Mouse (Mus musculus): ENCODE data around the gene Zfp658.
A peak's percentile ranks its signal among the peaks of the same experiment; 100 is the strongest.

The Zfp658 gene

DNA sequence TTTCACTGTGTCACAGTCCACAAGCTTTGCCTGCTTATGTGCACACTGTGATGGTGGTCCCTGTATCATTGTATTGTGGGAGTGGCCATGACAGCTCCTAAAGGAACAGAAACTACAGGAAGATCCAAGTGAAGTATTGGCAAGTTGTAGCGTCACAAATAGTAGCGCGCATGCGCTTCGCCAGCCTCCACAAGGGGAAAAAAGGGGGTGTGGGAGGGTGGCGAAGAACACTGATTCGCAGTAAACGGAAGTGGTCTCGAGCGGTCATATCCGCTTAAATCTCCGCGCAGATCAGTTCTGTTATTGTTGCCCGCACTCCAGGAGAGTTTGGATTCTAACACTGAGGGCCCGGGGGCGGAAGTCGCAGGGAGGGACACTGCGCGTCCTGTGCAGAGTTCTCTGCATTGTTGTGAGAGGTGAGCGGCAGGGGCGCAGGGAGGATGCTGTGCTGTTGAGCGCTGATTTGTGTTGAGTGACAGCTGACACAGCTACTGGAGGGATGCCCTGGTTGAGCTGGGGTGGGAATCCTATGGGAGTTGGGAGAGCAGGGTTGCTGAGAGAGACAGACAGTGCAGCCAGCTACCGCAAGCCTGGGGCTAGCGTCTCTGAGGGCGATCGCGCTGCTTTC, at the start of gene Zfp658:
Zfp658 (plus strand) TSS at position 251 of the 628 bp plus-strand sequence.
- peak; percentile 86 to 91 for DNase-seq

DNA sequence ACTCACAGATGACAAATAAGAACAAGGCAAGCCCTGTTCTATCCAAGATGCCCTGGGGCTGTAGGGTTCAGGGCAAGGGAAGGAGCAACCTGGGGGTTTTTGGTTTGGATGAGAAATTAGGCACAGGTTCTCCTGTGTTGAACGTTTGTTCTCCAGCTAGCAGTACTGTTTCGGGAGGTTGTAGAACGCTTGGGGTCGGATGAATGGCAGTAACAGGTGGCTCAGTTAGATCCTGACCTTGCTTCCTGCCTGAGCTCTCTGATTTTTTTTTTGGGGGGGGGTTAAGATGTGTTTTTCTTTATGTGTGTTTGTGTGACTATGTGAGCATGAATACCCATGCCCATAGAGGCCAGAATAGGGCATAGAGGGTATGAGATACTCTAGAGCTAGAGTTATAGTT, 49.5 kb upstream of the Zfp658 start:
- DNase-seq: no peak

DNA sequence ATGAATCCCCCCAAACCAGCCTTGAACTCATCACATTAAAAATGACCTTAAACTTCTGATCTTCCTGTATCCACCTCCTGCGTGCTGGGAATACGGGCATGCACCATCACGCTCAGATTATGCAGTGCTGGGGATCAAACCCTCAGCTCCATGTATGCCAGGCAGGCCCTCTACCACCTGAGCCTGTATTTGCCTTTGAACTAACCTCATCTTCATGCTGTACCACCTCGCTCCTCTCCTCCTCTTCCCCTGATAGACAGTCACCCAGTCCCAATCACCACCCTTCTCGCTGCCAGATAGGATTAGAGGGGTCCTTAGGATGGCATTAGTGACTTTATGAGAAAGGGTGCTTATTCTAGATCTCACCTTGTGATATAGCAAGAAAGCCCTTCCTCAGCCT, 47.0 kb upstream of the Zfp658 start:
- no peak for DNase-seq

DNA sequence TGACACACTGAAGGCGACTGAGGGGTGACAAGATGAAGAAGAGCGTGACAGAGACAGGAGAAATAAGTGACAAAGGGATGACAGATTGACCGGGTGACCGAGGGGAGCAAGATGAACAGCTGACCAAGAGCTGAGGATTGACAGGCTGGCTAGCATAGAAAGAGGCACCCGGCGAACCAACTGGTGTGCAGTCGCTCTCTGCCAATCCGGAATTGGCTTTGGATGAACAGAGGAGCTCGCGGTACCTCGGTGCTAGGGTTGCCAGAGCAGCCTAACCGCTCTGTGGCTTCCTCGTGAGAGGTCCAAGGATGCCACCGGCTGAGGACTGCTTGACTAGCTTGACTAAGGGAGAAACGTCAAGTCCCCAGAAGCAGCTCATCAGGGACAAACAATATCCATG, 43.7 kb upstream of the Zfp658 start:
- no peak for DNase-seq

DNA sequence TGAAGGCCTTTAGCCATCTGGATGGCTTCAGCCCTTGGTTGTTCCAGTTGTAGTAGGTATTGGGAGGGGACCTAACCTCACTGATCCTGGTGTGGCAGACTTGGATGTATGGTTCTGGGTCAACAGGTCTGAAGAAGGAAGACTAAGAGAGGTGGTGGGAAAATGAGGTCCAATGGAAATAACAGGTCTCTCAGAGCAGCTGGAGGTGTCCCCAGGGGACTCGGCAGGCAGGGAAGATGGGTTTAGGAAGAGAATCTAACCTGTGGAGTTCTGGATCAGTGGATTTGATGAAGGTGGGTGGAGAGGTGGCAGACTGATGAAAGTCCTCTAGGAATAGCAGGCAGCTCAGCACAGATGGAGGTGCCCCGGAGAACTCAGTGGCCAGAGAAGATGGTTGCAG, 39.3 kb upstream of the Zfp658 start:
- DNase-seq: no peak

DNA sequence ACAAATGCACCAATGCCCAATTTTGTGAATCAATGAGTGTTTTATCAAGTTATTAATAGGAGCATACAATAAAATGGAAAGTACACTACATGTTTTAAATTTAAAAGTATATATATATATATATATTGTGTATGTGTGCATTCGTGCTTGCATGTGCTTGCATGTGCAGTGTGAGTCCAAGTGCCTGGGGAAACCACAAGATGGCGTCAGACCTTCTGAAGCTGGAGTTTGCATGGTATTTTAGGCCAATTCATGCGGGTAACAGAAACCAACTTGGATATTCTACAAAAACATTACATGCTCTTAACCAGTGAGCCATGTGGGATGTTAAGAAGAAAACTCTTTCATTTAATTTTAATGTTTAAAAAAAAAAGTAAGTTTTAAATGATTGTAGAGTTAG, 36.7 kb upstream of the Zfp658 start:
- DNase-seq: no peak

DNA sequence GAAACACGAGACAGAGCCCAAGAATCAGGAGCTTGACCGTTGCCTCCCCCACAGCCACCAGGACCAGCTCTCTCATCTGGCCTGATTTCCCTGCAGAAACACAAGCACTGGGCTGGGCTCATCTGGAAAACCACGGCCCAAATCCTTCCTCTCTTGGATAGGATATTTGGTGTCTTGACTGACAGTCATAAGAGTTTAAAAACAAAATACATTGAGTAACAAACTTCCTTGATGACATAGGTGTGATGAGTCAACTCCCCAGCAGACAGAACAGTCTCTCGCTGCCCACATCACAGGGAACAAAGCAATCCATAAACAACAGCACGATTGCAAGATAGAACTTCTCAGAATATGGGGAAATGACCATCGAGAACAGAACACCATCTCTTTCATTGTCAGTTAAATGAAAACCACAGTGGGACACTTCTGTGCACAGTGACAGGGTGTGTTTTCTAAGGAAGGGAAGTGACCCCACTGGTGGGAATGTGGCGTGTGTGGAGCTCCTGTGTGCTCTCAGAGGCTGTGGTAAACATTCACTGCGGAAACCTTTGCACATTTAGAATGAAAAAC, 31.8 kb upstream of the Zfp658 start:
- DNase-seq: peak; percentile 8 to 23

DNA sequence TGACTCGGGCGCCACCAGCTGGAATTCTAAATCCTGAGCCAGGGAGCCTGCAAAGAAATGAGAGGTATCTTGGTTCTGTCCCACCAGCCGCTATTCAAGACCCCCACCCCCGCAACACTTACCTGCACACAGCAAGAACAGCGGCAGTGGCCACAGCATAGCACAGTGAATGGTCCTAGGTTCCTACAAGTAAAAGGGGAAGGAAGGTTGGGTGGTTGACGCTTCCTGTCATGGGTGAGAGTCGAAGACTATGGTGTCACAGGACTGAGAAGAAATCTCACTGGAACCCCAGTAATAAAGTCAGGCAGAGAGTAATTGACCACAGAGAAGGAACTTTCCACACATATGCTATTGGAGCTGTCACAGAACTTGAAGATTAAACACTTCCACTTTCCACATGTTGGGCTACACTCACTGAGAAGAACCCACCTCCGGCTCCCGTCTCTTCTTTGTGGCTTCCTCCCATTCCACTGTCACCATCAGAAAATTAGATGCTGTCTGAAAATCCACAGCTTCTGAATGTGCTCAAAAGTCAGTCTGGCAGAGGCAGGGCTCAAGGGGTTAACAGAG, 29.0 kb upstream of the Zfp658 start:
- DNase-seq: peak; percentile 21 to 27

DNA sequence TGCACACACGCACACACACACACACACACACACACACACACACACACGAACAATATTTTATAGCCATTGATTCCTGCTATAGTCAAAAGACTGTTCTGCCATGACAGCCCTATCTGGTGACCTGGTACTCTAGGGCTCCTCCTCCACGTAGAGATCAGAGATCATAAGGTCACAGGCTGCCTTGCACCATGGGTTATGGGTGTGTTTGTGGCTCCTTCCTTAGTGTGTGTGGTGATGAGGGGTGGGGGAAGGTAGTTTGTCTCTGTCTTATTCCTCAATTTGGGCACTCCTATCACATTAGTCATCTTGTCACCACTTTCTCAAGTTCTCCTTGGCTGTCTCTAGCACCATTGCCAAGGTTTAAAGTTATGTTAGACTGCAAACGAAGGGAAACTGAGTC, 23.5 kb upstream of the Zfp658 start:
- DNase-seq: peak in 1 of 2 experiments; percentile 14

DNA sequence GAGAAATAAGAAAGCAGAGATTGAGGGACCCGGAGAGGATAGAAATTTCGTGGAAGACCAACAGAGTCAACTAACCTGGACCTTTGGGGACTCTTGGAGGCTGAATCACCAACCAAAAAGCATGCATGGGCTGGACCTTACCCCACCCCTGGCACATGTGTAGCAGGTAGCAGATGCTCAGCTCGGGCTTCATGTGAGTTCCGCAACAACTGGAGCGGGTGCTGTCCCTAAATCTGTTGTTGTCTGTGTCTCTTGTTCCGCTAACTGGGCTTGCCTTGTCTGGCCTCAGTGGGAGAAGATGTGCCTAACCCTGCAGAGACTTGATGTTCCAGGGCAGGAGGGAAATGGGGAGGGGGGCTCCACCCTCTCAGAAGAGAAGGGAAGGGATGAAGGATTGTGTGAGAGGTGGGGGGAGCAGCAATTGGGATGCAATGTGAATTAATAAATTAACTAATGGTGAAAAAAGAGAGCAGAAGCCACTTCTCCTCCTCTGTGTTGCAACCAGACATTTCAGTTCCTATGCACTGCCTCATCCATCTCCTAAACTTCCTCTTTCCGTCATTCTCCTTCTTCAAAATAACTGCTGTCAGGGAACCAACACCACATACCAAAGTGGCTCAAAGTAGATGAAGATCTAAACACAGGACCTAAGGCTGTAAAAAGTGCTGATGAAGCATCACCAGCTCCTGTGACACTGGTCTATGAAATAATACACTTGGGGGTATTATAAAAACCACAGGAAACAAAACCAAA, 17.7 kb upstream of the Zfp658 start, which contains the start of gene Cd33:
Cd33 (minus strand) TSS at position 204 of the 753 bp plus-strand sequence.
- DNase-seq: peak; percentile 17 to 20

DNA sequence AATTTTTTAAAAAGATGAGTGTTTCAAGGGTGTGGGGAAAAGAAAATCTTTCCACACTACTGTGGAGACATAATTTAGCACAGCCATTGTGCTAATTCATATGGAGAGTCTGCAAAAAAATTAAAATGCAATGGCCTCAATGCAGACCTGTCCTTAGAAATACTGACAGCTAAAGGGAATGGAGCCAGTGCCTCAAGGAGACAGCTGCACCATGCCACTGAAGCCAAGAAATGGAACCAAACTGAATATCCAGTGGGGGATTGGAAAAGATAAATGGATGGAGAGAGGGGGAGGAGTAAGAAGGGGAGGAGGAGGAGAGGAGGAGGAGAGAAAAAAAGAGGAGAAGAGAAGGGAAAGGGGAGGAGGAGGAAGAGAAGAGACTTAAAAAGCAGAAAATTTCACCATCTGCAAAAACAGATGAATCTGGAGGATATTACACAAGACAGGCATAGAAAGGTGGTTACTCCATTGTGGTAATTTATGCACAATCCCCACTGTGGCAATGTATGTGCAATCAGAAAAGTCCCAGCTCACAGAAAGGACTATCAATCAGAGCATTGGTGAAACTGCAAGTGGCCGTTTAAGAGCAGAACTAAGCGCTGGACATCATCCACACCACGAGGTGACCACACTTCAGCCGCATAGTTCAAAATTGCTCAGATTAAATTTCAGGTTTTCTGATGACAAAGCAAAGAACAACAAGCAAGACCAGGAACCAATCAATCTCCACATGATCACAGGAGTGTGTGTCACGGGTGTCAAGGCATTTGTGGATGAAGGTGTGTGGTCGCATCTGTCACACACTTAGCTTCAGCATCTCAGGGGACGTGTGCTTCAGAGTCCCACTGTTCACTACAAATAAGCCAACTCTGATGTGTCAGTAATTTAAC, 16.2 kb upstream of the Zfp658 start:
- DNase-seq: no peak

DNA sequence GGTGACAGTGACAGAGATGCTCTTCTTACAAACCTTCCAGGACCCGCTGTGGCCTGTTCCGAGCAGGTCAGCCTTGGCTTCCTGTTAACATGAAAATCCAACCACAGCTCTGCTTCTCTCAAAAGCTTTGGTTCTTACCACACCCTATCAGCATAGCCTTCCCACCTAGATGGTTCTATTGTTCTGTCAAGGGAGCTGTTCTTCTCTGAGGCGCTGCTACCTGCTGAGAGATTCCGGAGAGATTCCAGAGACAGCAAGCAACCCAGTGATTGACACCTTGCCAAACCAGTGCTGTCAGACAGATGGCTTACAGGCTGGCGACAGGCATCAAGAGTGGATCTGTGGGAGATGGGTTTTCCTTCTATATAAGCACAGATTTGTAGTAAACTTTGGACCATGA, 14.4 kb upstream of the Zfp658 start:
- no peak for DNase-seq

DNA sequence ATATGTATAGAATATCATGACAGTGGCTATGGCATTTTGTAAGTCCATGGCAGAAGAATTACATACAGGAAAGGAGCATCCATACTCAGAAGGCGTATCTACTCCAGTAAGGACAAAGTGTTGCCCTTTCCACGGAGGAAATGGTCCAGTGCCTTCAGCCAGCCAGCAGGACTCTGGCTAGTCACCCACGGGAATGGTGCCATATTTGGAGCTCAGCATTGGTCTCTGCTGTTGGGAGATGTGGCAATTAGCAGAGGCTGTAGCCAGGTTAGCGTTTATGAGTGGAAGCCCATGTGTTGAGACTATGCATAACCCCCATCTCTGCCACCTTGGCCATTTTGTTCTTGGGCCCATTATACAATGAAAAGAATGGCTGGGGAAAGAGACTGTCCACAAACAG, 13.8 kb upstream of the Zfp658 start:
- DNase-seq: no peak

DNA sequence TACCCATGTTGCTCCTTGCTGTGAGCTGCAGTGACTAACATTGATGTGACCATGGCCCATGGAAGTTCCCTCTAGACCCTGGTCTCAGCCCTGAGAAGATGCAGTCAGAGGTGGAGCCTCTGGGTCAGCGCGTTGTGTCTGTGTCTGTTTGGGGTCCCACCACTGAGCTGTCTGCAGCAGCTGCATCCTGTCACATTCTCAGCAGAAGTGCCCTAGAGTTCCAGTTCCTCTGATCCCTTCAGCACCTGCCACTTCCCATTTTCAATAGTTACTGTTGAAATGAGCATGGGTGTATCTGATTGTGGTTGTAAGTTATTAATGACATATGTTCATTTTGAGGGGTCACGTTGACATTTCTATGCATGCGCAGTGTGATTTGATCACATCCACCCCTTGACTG, 8.9 kb upstream of the Zfp658 start:
- peak in 1 of 2 experiments; percentile 11 for DNase-seq

DNA sequence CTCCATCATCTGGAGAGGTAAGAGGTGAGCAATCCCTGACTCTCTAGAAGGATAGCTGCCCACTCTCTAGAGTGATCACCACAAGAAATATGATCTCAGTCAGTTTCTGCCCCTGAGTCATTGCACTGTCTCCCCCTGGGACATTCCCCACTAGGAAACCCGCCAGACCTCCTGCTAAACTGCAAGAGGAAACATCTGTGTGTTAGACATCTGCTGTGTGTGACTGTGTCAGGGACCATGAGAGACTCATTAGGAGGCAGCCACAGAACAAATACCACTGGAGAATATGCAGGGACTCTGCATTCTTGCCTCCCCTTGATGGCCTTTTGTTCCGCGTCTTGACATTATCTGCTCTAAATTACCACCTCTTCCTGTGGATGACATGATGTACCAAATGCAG, 7.5 kb upstream of the Zfp658 start:
- no peak for DNase-seq

DNA sequence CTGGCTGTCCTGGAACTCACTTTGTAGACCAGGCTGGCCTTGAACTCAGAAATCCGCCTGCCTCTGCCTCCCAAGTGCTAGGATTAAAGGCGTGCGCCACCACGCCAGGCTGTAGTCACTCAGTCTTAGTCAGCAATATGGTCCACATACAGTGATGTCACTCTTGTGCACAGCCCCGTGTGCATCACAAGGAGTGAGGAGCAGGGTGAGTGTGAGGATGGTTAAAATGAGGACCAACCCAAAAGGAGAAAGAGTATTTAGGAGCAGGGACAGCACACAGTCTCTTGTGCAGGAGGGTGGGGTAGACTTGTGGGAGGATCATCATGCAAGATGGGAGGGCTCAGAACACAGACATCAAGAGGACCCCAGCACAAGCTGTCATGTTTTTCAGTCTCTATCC, 6.7 kb upstream of the Zfp658 start:
- DNase-seq: no peak

DNA sequence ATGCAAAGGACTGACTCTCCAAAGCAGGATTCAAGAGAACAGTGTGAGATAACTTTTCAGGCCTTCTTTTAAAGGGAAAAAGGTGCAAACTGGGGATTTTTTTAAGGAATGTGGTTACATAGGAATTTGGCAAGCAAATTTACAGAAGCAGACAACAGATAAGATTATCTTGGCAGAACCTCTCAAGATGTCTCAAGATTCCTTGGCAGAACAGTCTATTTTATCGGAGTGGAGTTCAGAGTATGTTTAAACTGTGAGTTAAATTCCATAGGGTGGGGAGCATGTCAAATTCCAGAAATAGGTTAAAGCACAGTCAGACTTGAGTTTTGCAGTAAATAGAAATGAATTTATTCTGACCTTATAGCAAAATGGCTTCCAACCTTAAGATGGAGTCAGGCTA, 5.2 kb upstream of the Zfp658 start:
- DNase-seq: no peak

DNA sequence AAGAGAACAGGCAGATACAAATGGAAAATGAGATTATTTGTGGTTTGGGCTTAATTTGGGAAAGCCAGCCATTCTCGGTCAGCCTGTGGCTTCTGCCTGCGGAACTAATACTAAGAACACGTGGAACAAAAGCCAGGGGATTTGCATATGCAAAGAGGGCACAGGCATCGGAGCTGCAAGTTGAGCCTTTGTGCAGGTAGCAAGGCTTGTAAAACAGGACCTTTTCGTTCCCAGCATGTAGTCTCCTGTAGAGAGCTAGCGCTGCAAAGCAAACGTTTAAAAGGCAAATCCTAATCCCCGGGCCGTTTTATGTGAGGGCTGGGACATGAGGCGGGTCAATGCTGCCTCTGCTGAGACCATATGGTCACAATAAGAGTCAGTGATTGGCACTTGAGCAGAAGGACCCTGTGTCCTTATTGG, 605 bp downstream of the Zfp658 start:
- peak in 1 of 2 experiments; percentile 24 for DNase-seq

DNA sequence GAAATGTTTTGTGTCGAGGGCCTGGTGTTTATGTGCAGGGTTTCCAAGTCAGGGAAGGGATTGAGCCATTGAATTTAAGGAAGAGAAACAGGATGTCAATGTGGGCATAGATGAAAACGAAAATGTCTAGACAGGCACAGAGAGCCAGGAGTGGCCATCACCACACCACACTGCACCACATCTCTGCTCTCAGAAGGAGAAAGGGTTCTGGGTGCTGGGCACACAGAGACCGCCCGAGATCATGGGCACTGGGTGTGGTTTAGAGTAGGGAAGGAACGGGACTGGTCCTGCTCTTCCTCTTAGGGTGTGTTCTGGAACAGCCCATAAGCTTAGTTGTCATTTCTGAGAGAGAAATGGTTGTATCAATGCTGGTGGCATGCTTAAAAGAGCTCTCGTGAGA, 1.2 kb downstream of the Zfp658 start:
- DNase-seq: no peak

DNA sequence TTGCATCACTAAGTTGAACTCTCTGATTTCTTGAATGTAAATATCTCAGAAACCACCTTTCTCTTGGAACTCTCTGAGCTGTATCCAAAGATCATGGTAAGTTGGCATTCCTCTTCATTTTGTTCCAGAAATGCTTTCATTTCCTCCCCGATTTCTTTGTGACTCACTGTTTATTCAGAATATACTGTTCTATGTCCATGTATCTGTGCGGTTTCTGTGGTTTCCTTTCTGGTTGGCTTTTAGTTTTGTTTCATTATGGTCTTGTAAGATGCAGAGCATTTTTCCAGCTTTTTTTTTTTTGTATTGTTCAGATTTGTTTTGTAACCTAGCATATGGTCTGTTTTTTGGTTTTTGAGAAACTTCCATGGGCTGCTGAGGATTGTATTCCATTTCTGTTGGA, 9.2 kb downstream of the Zfp658 start:
- DNase-seq: no peak

DNA sequence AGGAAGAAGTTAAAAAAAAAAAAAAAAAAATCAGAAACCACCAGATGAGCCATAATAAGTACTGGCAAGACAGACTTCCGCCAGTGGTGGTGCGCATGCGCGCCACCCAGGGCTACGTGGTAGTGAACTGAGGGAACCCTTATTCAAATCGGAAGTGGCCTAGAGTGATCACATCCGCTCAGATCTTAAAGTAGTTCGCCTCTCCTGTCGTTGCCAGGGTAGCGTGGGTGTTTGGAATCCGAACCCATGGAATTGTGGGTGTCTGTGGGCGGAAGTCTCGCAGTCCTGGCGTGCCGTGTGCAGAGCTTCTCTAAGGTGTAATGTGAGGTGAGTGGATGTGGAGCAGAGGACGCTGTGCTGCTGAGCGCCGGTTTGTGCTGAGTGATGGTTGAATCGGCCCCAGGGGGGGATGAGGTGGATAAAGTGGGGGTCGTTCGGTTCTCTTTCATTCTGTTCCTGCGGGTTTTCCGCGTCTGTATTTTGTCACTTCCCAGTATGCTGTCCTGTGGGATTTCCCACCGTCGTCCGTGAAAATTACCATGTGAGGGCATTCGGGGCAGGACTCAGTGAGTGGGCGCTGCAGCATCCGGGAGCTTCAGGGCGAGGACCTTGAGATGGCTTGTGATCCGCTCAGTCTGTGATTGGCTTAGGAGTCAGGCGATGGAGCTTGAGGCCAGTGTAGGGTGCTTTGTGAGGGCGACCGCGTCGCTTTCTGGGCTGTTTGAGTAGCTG, 17.6 kb downstream of the Zfp658 start, which contains the start of gene Zfp719:
Zfp719 (plus strand) TSS at position 171 of the 732 bp plus-strand sequence.
- DNase-seq: peak; percentile 94 to 96

DNA sequence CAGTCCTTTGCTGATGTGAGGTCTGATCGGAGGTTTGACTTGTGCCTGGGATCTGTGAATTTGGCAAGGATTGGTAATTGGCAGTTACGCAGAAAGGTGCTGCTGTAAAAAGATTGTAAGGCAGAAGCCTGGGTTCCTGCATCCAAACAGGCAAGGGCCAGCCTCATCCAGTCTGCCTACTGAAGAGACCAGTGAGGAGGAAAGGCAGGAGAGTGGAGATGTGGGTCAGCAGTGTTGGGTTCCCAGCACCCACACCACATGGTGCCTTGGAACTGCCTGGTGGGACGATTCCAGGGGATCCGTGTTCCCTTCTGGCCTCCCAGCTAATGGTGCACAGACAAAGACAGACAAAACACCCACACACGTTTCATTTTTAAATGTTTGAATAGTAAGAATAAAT, 18.5 kb downstream of the Zfp658 start:
- no peak for DNase-seq
